Mouse (Mus musculus) heart, adult 2 months (tissue): ENCODE measurements around the gene Cd160.

Source experiments
- CTCF ChIP-seq: fragments of 200-600 bp; IDR thresholded peaks from 2 replicates; pipeline ENCODE4 v1.8.1; 2022; ENCODE audit warnings: antibody characterized with exemption, mild to moderate bottlenecking, moderate library complexity
- POLR2A ChIP-seq: fragments of 200-500 bp; IDR thresholded peaks from 2 replicates; pipeline ENCODE4 v1.6.1; 2011; ENCODE audit warnings: mild to moderate bottlenecking, low read depth, low read length, control low read depth; ENCODE audit not compliant: insufficient read depth

DNA sequence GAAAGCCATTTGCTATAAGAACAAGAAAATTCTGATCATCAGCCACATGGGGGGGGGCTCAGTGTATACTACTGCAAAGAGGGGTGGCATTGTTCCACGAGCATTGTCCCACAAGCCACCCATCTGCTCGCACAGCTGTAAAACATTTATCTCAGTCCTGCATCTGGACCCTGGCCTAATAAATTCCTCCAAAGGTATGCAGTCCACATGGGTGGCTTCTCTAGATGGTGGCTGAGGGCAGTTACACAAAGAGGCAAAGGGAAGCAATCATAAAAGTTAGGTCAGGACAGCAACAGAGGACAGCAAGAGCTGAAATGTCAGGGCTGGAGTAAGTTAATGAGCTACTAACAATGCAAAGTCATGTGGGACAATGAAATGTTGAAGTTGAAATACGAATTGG, 5.5 kb downstream of the Cd160 start:
- TF ChIP-seq CTCF: no peak
- TF ChIP-seq POLR2A: no peak
